Mouse (Mus musculus) naive thymus-derived CD4-positive, alpha-beta T cell, adult 2 months (primary cell): Measurements from ENCODE around the gene Naa16.

Experiments used
- DNase-seq: peaks from one replicate; pipeline ENCODE4 v3.0.0-alpha.2; 2011; ENCODE audit warnings: low read depth

Naa16 gene

DNA sequence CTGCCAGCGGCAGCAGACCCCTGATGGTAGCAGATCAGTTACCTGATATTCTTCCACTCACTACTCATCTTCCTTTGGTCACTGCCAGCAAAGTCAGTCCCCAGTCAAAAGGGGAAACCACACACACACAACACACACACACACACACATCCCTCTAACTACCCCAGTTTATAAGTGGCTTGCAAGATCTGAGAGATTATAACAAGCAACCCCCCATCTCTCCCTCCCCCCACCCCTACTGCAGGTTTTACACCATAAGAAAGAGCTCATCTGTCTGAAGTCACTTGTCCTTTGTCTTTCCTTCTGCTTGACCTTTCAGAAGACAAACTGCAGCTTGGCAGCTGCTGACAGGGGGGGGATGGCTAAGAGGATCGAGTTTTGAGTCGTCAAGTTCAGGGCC lies 115.1 kb downstream of the Naa16 start:
- no peak for DNase-seq
